Mouse (Mus musculus) C2C12 (cell line): Measurements from ENCODE around the gene Taf1c. TPM values are rescaled to one million over a fixed set of nuclear protein-coding genes. Genes with fewer than 3 reads are reported as not detected.

Source experiments
- H3K27me3 ChIP-seq: one replicate; pipeline ENCODE4 v1.6.1; 2011; ENCODE audit not compliant: control insufficient read depth, insufficient read depth, insufficient read length
- H3K36me3 ChIP-seq: one replicate; pipeline ENCODE4 v1.6.1; 2011; ENCODE audit not compliant: control insufficient read depth, insufficient read depth
- H3K4me3 ChIP-seq: one replicate; pipeline ENCODE4 v1.5.1; 2011; ENCODE audit warnings: mild to moderate bottlenecking, control low read depth; ENCODE audit not compliant: poor library complexity, insufficient read depth, severe bottlenecking
- H3K79me2 ChIP-seq: one replicate; pipeline ENCODE4 v1.6.1; 2011; ENCODE audit not compliant: control insufficient read depth, insufficient read depth
- H3K79me3 ChIP-seq: one replicate; pipeline ENCODE4 v1.6.1; 2011; ENCODE audit warnings: low read depth, control low read depth
- H3ac ChIP-seq: one replicate; pipeline ENCODE3; 2011; ENCODE audit warnings: low read depth; ENCODE audit not compliant: control insufficient read depth, insufficient read length
- CEBPB ChIP-seq: IDR thresholded peaks from one replicate; pipeline ENCODE4 v1.6.1; 2011; ENCODE audit warnings: low read depth, mild to moderate bottlenecking, control low read depth, moderate library complexity
- CTCF ChIP-seq: IDR thresholded peaks from one replicate; pipeline ENCODE4 v1.5.1; 2011; ENCODE audit not compliant: control insufficient read depth, insufficient read depth, insufficient read length
- FOSL1 ChIP-seq: IDR thresholded peaks from one replicate; pipeline ENCODE4 v1.8.0; 2011; ENCODE audit warnings: mild to moderate bottlenecking, low read length; ENCODE audit not compliant: poor library complexity, insufficient read depth, severe bottlenecking
- MAX ChIP-seq: IDR thresholded peaks from one replicate; pipeline ENCODE4 v1.6.1; 2011; ENCODE audit warnings: mild to moderate bottlenecking, control low read depth
- MYOD1 ChIP-seq: IDR thresholded peaks from one replicate; pipeline ENCODE4 v1.6.1; 2011; ENCODE audit warnings: low read depth; ENCODE audit not compliant: control insufficient read depth, insufficient read length
- MYOG ChIP-seq: IDR thresholded peaks from one replicate; pipeline ENCODE4 v1.6.1; 2011; ENCODE audit not compliant: control insufficient read depth, insufficient read length; ENCODE audit errors: extremely low read depth
- USF1 ChIP-seq: IDR thresholded peaks from one replicate; pipeline ENCODE4 v1.6.1; 2011; ENCODE audit warnings: low read depth, mild to moderate bottlenecking, control low read depth, moderate library complexity
- polyA plus RNA-seq: library from polyadenylated mRNA; unstranded; fragments of >200 nt; fragmentation: generic; extraction: Trizol; gene quantifications from one replicate; pipeline ENCODE4 v1.2.1, GENCODE M21; 2012; ENCODE audit warnings: missing spikeins

Gene Taf1c
- polyA plus RNA-seq, 1 experiment: 8.1 TPM

GRCm38 (mm10) chr8:119557821-119558602 is 47.0 kb downstream of the Taf1c start:
- Histone ChIP-seq H3K36me3 (peaks cover 12% of the 10 kb centered on the region), H3K79me3 (peaks cover 52% of the 10 kb centered on the region), H3K27me3 (no peaks in the 10 kb centered on the region), H3K4me3 (peak overlapping the region; percentile 98), H3ac (peak overlapping the region; percentile 96), H3K79me2 (peaks cover 54% of the 10 kb centered on the region)
- TF ChIP-seq FOSL1: no peak
- TF ChIP-seq CTCF: no peak
- no peak for TF ChIP-seq CEBPB
- TF ChIP-seq MYOG: no peak
- TF ChIP-seq USF1: no peak
- TF ChIP-seq MAX: no peak
- TF ChIP-seq MYOD1: no peak

GRCm38 (mm10) chr8:119557132-119557531 is 47.9 kb downstream of the Taf1c start:
- no peaks in the 10 kb centered on the region for H3K27me3 ChIP-seq
- peak overlapping the region; percentile 98 for H3K4me3 ChIP-seq
- peaks cover 60% of the 10 kb centered on the region for H3K79me3 ChIP-seq
- H3K36me3 ChIP-seq: peaks cover 8% of the 10 kb centered on the region
- H3K79me2 ChIP-seq: peaks cover 63% of the 10 kb centered on the region
- H3ac ChIP-seq: peak overlapping the region; percentile 54
- TF ChIP-seq CTCF: no peak
- TF ChIP-seq CEBPB: no peak

GRCm38 (mm10) chr8:119555861-119556260 is 49.2 kb downstream of the Taf1c start:
- Histone ChIP-seq H3K4me3 (no peak overlapping the region), H3K79me2 (peaks cover 76% of the 10 kb centered on the region), H3K27me3 (no peaks in the 10 kb centered on the region), H3K36me3 (peaks cover 8% of the 10 kb centered on the region), H3ac (no peak overlapping the region), H3K79me3 (peaks cover 73% of the 10 kb centered on the region)
- TF ChIP-seq CTCF: no peak
- TF ChIP-seq MAX: no peak

- H3K27me3 ChIP-seq: no peaks in the 10 kb centered on the region
- no peak overlapping the region for H3K4me3 ChIP-seq
- H3K79me3 ChIP-seq: peaks cover 93% of the 10 kb centered on the region
- H3ac ChIP-seq: no peak overlapping the region
- peaks cover 8% of the 10 kb centered on the region for H3K36me3 ChIP-seq
- H3K79me2 ChIP-seq: peaks cover 100% of the 10 kb centered on the region
- no peak for TF ChIP-seq FOSL1
- no peak for TF ChIP-seq MAX
- no peak for TF ChIP-seq MYOG
- no peak for TF ChIP-seq CEBPB
- no peak for TF ChIP-seq CTCF
- no peak for TF ChIP-seq USF1
- TF ChIP-seq MYOD1: no peak
These were observed 52.1 kb downstream of the Taf1c start for GRCm38 (mm10) chr8:119552967-119553366.

GRCm38 (mm10) chr8:119548560-119549113 is 56.4 kb downstream of the Taf1c start:
- Histone ChIP-seq H3K27me3 (no peaks in the 10 kb centered on the region), H3K36me3 (peaks cover 31% of the 10 kb centered on the region), H3ac (no peak overlapping the region), H3K4me3 (no peak overlapping the region), H3K79me2 (peaks cover 89% of the 10 kb centered on the region), H3K79me3 (peaks cover 62% of the 10 kb centered on the region)
- no peak for TF ChIP-seq MYOD1
- no peak for TF ChIP-seq MYOG
- TF ChIP-seq USF1: no peak
- TF ChIP-seq MAX: no peak
- no peak for TF ChIP-seq CEBPB
- TF ChIP-seq CTCF: no peak
- TF ChIP-seq FOSL1: no peak

Other genes with a start within 250 kb of the Taf1c start
- 7.5 TPM for gene Mlycd, start 210.3 kb downstream of the Taf1c start, polyA plus RNA-seq
- gene Osgin1, start 171.1 kb downstream of the Taf1c start, polyA plus RNA-seq: 18.1 TPM
- gene Necab2, start 158.5 kb downstream of the Taf1c start, polyA plus RNA-seq: not detected
- gene Slc38a8, start 103.5 kb downstream of the Taf1c start, polyA plus RNA-seq: not detected
- 72.7 TPM for gene Mbtps1, start 46.5 kb downstream of the Taf1c start, polyA plus RNA-seq
- gene Hsdl1, start 30.0 kb downstream of the Taf1c start, polyA plus RNA-seq: 11.0 TPM
- gene Dnaaf1, start 30.0 kb downstream of the Taf1c start, polyA plus RNA-seq: 0.01 TPM
- not detected for gene Adad2, start 7.5 kb upstream of the Taf1c start, polyA plus RNA-seq
- not detected for gene Kcng4, start 30.5 kb upstream of the Taf1c start, polyA plus RNA-seq
- gene Wfdc1, start 61.1 kb upstream of the Taf1c start, polyA plus RNA-seq: not detected
- gene Atp2c2, start 94.8 kb upstream of the Taf1c start, polyA plus RNA-seq: 0.02 TPM
- gene Tldc1, start 173.2 kb upstream of the Taf1c start, polyA plus RNA-seq: 6.6 TPM
- 453 TPM for gene Cotl1, start 235.3 kb upstream of the Taf1c start, polyA plus RNA-seq